ENCODE assay signal across 8 mouse cellular contexts in the genomic region with DNA sequence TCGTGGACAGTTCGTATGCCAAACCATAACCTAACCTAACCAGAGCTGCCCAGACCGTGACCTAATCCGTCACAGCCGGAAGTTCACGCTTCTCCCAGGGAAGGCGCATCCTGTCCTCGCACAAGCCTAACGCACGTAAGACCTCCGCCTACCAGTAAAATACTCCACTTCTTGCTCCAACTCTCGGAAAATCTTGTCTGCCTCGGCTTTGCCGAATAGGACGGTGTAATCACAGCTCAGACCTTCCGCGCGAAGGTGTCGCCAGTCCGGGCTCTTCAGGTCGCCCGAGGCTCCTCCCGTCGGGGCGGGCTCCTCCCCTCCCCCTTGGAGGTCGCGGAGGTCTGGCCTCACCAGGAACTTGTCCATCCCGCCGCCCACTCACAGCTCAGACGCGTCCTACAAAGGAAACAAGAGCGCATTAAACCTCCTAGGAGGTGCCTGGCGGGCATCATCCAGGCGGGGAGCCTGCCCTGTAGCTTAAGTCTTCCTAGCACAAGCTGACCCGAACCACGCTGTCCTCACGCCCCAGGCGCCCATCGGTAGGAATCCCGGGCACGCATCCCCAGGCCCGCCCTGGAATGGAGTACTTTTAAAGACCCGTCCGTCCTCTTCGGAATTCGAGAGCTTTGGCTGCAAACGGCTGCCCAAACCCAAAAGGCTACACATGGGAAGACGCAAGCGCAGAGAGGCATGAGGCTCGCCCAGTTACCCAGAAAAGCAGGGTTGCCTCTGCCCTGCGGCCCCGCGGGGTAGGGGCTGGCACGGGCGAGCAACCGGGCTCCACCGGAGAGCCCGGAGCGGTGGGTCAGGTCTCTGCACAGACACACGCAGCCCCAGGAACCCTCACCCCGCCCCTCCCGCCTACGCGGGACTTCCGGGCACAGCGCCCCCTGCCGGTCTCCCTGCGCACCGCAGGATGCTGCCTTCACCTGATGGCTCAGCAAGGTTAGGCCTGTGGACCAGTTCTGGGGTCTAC. TPM values are rescaled to one million over a fixed set of nuclear protein-coding genes. Genes with fewer than 3 reads are reported as not detected.
DNase-seq lines count a peak whose midpoint lies in the region; ATAC-seq and TF ChIP-seq lines count a peak whose summit lies in the region.

Gene Alkbh2 (minus strand): TSS at position 845 of the 976 bp plus-strand sequence.

- peaks cover 38% of the 10 kb centered on the region for H3K36me3 ChIP-seq in erythroblast, embryonic 14.5 days (ENCODE audit: control insufficient read depth)
- peaks cover 4% of the 10 kb centered on the region for H3K36me3 ChIP-seq in heart, embryonic 11.5 days (ENCODE audit: control insufficient read depth, insufficient read depth, low read length)
- peaks cover 30% of the 10 kb centered on the region for H3K36me3 ChIP-seq in kidney, embryonic 15.5 days
- peaks cover 8% of the 10 kb centered on the region for H3K36me3 ChIP-seq in liver, embryonic 11.5 days (ENCODE audit: control insufficient read depth, insufficient read depth, low read length)
- H3K36me3 ChIP-seq in stomach, embryonic 15.5 days, result peaks cover 16% of the 10 kb centered on the region; the same call in 1 of the 2 replicates

- peaks cover 65% of the 10 kb centered on the region for H3K4me1 ChIP-seq in erythroblast, embryonic 14.5 days (ENCODE audit: control insufficient read depth)
- peaks cover 17% of the 10 kb centered on the region for H3K4me1 ChIP-seq in heart, embryonic 11.5 days (ENCODE audit: control insufficient read depth, insufficient read depth, low read length)
- peaks cover 33% of the 10 kb centered on the region for H3K4me1 ChIP-seq in kidney, embryonic 15.5 days
- peaks cover 19% of the 10 kb centered on the region for H3K4me1 ChIP-seq in liver, embryonic 11.5 days (replicated peaks; ENCODE audit: control insufficient read depth, insufficient read depth, low read length)
- peaks cover 23% of the 10 kb centered on the region for H3K4me1 ChIP-seq in stomach, embryonic 15.5 days

- H3K4me3 ChIP-seq in erythroblast, embryonic 14.5 days (replicated peaks), result peak within 1 kb of the TSS; percentile 81
- peak within 1 kb of the TSS; percentile 72 for H3K4me3 ChIP-seq in heart, embryonic 11.5 days (ENCODE audit: low read depth, low read length)
- H3K4me3 ChIP-seq in kidney, embryonic 15.5 days (replicated peaks), result peak within 1 kb of the TSS; percentile 70
- peak within 1 kb of the TSS; percentile 60 for H3K4me3 ChIP-seq in liver, embryonic 11.5 days (ENCODE audit: low read depth, low read length)
- H3K4me3 ChIP-seq in stomach, embryonic 15.5 days (replicated peaks), result peak within 1 kb of the TSS; percentile 72

- H3K4me2 ChIP-seq in heart, embryonic 11.5 days, result peak within 1 kb of the TSS; percentile 97
- H3K4me2 ChIP-seq in kidney, embryonic 15.5 days, result peak within 1 kb of the TSS; percentile 98
- H3K4me2 ChIP-seq in liver, embryonic 11.5 days, result peak within 1 kb of the TSS; percentile 81
- H3K4me2 ChIP-seq in stomach, embryonic 15.5 days, result peak within 1 kb of the TSS; percentile 99

- no peaks in the 10 kb centered on the region for H3K27me3 ChIP-seq in erythroblast, embryonic 14.5 days (ENCODE audit: control insufficient read depth)
- H3K27me3 ChIP-seq in heart, embryonic 11.5 days (ENCODE audit: control insufficient read depth, insufficient read depth, low read length), result no peaks in the 10 kb centered on the region
- no peaks in the 10 kb centered on the region for H3K27me3 ChIP-seq in kidney, embryonic 15.5 days
- H3K27me3 ChIP-seq in liver, embryonic 11.5 days (replicated peaks; ENCODE audit: control insufficient read depth, insufficient read depth, low read length), result no peaks in the 10 kb centered on the region
- H3K27me3 ChIP-seq in stomach, embryonic 15.5 days (replicated peaks), result no peaks in the 10 kb centered on the region

- DNase-seq in CD4-positive helper T cell, adult 2 months (ENCODE audit: low read depth, low spot score), result peak; percentile 89
- DNase-seq in brain, embryonic 14.5 days (ENCODE audit: low read depth), result peak; percentile 84
- peak; percentile 91 for DNase-seq in liver, embryonic 11.5 days (ENCODE audit: low spot score)
- DNase-seq in naive thymus-derived CD4-positive, alpha-beta T cell, adult 2 months (ENCODE audit: low read depth), result peak; percentile 94

- TF ChIP-seq POLR2A in brain, embryonic 14.5 days (IDR thresholded peaks at IDR 0.05; ENCODE audit: borderline replicate concordance, extremely low read depth, insufficient read depth, insufficient read length, poor library complexity, severe bottlenecking), result no peak

- peak; percentile 98 for TF ChIP-seq CTCF in brain, embryonic 14.5 days (IDR thresholded peaks at IDR 0.05; ENCODE audit: borderline replicate concordance, extremely low read depth, insufficient read depth, insufficient read length)

- ATAC-seq in heart, embryonic 11.5 days (replicated peaks; ENCODE audit: insufficient number of reproducible peaks, low FRiP score, low TSS enrichment), result no peak; the same call in 1 of the 2 replicates
- ATAC-seq in kidney, embryonic 15.5 days (replicated peaks; ENCODE audit: low FRiP score), result peak; percentile 10; the same call in 1 of the 2 replicates
- peak; percentile 21 for ATAC-seq in liver, embryonic 11.5 days (replicated peaks; ENCODE audit: low FRiP score)
- ATAC-seq in stomach, embryonic 15.5 days (ENCODE audit: insufficient read depth, low FRiP score, low read depth), result 0 out of 2 replicates have a peak, but pooled peaks have one; percentile 11

- H3K27ac ChIP-seq in heart, embryonic 11.5 days (ENCODE audit: low read depth, low read length), result peak within 1 kb of the TSS; percentile 87
- H3K27ac ChIP-seq in kidney, embryonic 15.5 days, result peak within 1 kb of the TSS; percentile 94
- H3K27ac ChIP-seq in liver, embryonic 11.5 days (ENCODE audit: low read depth, low read length), result peak within 1 kb of the TSS; percentile 69
- peak within 1 kb of the TSS; percentile 93 for H3K27ac ChIP-seq in stomach, embryonic 15.5 days

- no peaks in the 10 kb centered on the region for H3K9me3 ChIP-seq in erythroblast, embryonic 14.5 days (ENCODE audit: control insufficient read depth, low read length)
- H3K9me3 ChIP-seq in heart, embryonic 11.5 days (replicated peaks; ENCODE audit: control insufficient read depth, low read length), result no peaks in the 10 kb centered on the region
- H3K9me3 ChIP-seq in kidney, embryonic 15.5 days (replicated peaks), result no peaks in the 10 kb centered on the region
- no peaks in the 10 kb centered on the region for H3K9me3 ChIP-seq in liver, embryonic 11.5 days (ENCODE audit: control insufficient read depth, low read length)
- no peaks in the 10 kb centered on the region for H3K9me3 ChIP-seq in stomach, embryonic 15.5 days

- peak within 1 kb of the TSS; percentile 78 for H3K9ac ChIP-seq in heart, embryonic 11.5 days (ENCODE audit: low read depth, low read length)
- peak within 1 kb of the TSS; percentile 67 for H3K9ac ChIP-seq in kidney, embryonic 15.5 days
- peak within 1 kb of the TSS; percentile 67 for H3K9ac ChIP-seq in liver, embryonic 11.5 days (ENCODE audit: low read depth, low read length)
- H3K9ac ChIP-seq in stomach, embryonic 15.5 days, result peak within 1 kb of the TSS; percentile 64

- WGBS in heart, embryonic 11.5 days (ENCODE audit: insufficient replicate concordance), result under 1% methylated on average over 69 of the region's 69 CpGs
- under 1% methylated on average over 69 of the region's 69 CpGs for WGBS in kidney, embryonic 15.5 days
- under 1% methylated on average over 69 of the region's 69 CpGs for WGBS in liver, embryonic 11.5 days
- 1% methylated on average over 69 of the region's 69 CpGs for WGBS in stomach, embryonic 15.5 days

RNA-seq across cellular contexts. Expression of gene Alkbh2, which starts in this region (rescaled TPM):
- polyA plus RNA-seq in brain, embryonic 14.5 days (2012; rRNA removed), result 7.9 and 14.0 TPM in 2 replicates
- 0.91 and 1.8 TPM in 2 replicates for polyA plus RNA-seq in erythroblast, embryonic 14.5 days (2012)
- polyA plus RNA-seq in heart, embryonic 11.5 days (2014; fragmentation: Nextera tagmentation; extraction: Ambion mirVana), result 8.7 and 12.8 TPM in 2 replicates
- polyA plus RNA-seq in kidney, embryonic 15.5 days (2015; fragmentation: Nextera tagmentation; extraction: Ambion mirVana), result 10.7 and 11.8 TPM in 2 replicates
- 13.1 and 13.4 TPM in 2 replicates for polyA plus RNA-seq in liver, embryonic 11.5 days (2014; fragmentation: Nextera tagmentation; extraction: Ambion mirVana)
- 9.3 and 13.3 TPM in 2 replicates for polyA plus RNA-seq in stomach, embryonic 15.5 days (2015; fragmentation: Nextera tagmentation; extraction: Ambion mirVana)
